Mouse (Mus musculus) left cerebral cortex, postnatal 10 days (tissue): ENCODE results near the gene Ugt1a8. TPM values are rescaled to one million over a fixed set of nuclear protein-coding genes. Genes with fewer than 3 reads are reported as not detected.

Experiments
- DNase-seq, 2 experiments: peaks; one replicate each; pipeline ENCODE4 v3.0.0; 2021 to 2022; ENCODE audit warnings: low spot score in 2 of 2, mixed read lengths in 1 of 2; ENCODE audit errors: extremely low spot score in 1 of 2
- intact Hi-C: fragments of 180-260 bp; cut with DNase I; formaldehyde crosslinking; loops from one replicate; pipeline ENCODE4 v1.15.1; 2025
- total RNA-seq, 2 experiments: library from RNA; stranded (reverse); gene quantifications; 2 replicates each; pipeline ENCODE4 v1.2.3; 2021

Ugt1a8 gene
- total RNA-seq, 2 experiments from 2014 or later = not detected

GRCm38 (mm10) chr1:88229566-88229965 is 142.0 kb downstream of the Ugt1a8 start:
- intact Hi-C loops = no loop called here

GRCm38 (mm10) chr1:88229986-88230385 is 142.4 kb downstream of the Ugt1a8 start:
- peak in 1 of 2 experiments; percentile 60 for DNase-seq
- intact Hi-C loops = no loop called here

More at GRCm38 (mm10) chr1:88229566-88229965, 142.0 kb downstream of the Ugt1a8 start:
- no peak for DNase-seq

- peak in 1 of 2 experiments; percentile 38 for DNase-seq
- intact Hi-C loops = no loop called here
Measured at GRCm38 (mm10) chr1:88230421-88230820, 142.8 kb downstream of the Ugt1a8 start.

GRCm38 (mm10) chr1:88230981-88231802 is 143.6 kb downstream of the Ugt1a8 start:
- intact Hi-C loops = no loop called here
- DNase-seq = peak in 1 of 2 experiments; percentile 30

- intact Hi-C loops = no loop called here
- peak in 1 of 2 experiments; percentile 39 for DNase-seq
Measured at GRCm38 (mm10) chr1:88231803-88232499, 144.3 kb downstream of the Ugt1a8 start.

GRCm38 (mm10) chr1:88232664-88233380 is 145.2 kb downstream of the Ugt1a8 start:
- DNase-seq = peak in 1 of 2 experiments; percentile 46
- intact Hi-C loops = no loop called here

GRCm38 (mm10) chr1:88233421-88234247 is 146.0 kb downstream of the Ugt1a8 start:
- intact Hi-C loops = no loop called here
- peak in 1 of 2 experiments; percentile 85 for DNase-seq

GRCm38 (mm10) chr1:88234248-88234610 is 146.6 kb downstream of the Ugt1a8 start:
- DNase-seq = peak in 1 of 2 experiments; percentile 25
- intact Hi-C loops = no loop called here

GRCm38 (mm10) chr1:88234646-88235045 is 147.0 kb downstream of the Ugt1a8 start:
- DNase-seq = peak in 1 of 2 experiments; percentile 45
- intact Hi-C loops = no loop called here

GRCm38 (mm10) chr1:88235046-88235893 is 147.7 kb downstream of the Ugt1a8 start:
- DNase-seq = peak in 1 of 2 experiments; percentile 65
- intact Hi-C loops = no loop called here

GRCm38 (mm10) chr1:88235894-88236415 is 148.3 kb downstream of the Ugt1a8 start:
- peak in 1 of 2 experiments; percentile 21 for DNase-seq
- intact Hi-C loops = no loop called here

- peak in 1 of 2 experiments; percentile 48 for DNase-seq
- intact Hi-C loops = no loop called here
Measured at GRCm38 (mm10) chr1:88237311-88237710, 149.7 kb downstream of the Ugt1a8 start.

- peak in 1 of 2 experiments; percentile 73 for DNase-seq
- intact Hi-C loops = no loop called here
Measured at GRCm38 (mm10) chr1:88238771-88239170, 151.2 kb downstream of the Ugt1a8 start.

- intact Hi-C loops = no loop called here
- peak in 1 of 2 experiments; percentile 57 for DNase-seq
Measured at GRCm38 (mm10) chr1:88240072-88240471, 152.5 kb downstream of the Ugt1a8 start.

- intact Hi-C loops = no loop called here
- peak in 1 of 2 experiments; percentile 51 for DNase-seq
Measured at GRCm38 (mm10) chr1:88240579-88240978, 153.0 kb downstream of the Ugt1a8 start.

GRCm38 (mm10) chr1:88243861-88244260 is 156.2 kb downstream of the Ugt1a8 start:
- intact Hi-C loops = no loop called here

GRCm38 (mm10) chr1:88245881-88246280 is 158.3 kb downstream of the Ugt1a8 start:
- peak in 1 of 2 experiments; percentile 61 for DNase-seq
- intact Hi-C loops = no loop called here

More at GRCm38 (mm10) chr1:88243861-88244260, 156.2 kb downstream of the Ugt1a8 start:
- DNase-seq = peak in 1 of 2 experiments; percentile 55
